Mouse (Mus musculus): ENCODE measurements around the gene Heatr4. TPM values are rescaled to one million over a fixed set of nuclear protein-coding genes. Genes with fewer than 3 reads are reported as not detected.

The Heatr4 gene
- polyA plus RNA-seq, 1 experiment from 2014 or later, result not detected

DNA sequence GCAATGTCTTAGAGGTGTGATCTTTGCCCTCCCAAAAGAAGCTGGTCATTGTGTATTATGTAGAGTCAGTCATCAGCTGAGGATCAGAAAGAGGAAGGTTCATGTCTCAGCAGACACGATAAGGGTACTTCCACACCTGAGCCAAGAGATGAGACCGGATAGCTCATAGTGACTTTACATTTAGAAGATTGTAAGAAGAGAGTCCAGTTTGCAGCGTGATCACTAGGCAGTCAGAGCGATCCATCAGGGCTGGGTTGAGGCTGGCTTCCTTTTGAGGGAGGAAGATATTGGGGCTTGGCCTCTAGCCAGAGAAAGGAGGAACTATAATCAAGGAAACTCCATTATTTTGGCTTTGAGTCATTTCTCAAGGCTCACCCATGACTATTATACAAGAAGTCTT is 56.9 kb downstream of the Heatr4 start:
- H3K4me2 ChIP-seq (ENCODE audit: low read length), result no peak overlapping the region
- no peaks in the 10 kb centered on the region for H3K9me3 ChIP-seq (ENCODE audit: control insufficient read depth, low read length)
- H3K4me1 ChIP-seq (ENCODE audit: control insufficient read depth, insufficient read depth, low read depth, low read length), result peaks cover 3% of the 10 kb centered on the region; the same call in 1 of the 2 replicates
- H3K36me3 ChIP-seq (ENCODE audit: control insufficient read depth, insufficient read depth, low read length), result no peaks in the 10 kb centered on the region
- no peak overlapping the region for H3K27ac ChIP-seq (ENCODE audit: low read depth, low read length)
- no peak for ATAC-seq
- H3K9ac ChIP-seq (ENCODE audit: low read depth, low read length), result no peak overlapping the region
- H3K27me3 ChIP-seq (replicated peaks; ENCODE audit: control insufficient read depth, insufficient read depth, low read length), result no peaks in the 10 kb centered on the region
- no peak overlapping the region for H3K4me3 ChIP-seq (ENCODE audit: low read length)
- WGBS, result 88% methylated on average over 4 of the region's 4 CpGs

DNA sequence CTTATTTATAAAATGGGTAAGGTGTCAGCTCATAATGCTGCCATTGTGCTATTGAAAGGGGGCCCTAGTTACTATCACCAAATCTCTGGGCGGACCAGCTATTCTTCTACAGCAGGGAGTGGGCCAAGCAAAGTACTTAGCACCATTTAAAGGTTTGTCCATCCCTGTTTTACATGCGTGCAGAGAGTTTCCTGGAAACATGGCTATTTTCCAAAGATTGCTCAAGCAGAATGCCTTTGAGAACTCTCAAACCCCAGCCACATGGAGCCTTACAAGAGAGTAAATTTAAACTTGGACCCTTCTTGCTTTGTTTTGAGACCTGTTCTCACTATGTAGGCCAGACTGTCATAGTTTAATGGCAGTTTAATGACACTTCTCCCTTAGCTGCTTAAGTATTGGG is 58.6 kb downstream of the Heatr4 start:
- ATAC-seq, result no peak
- no peaks in the 10 kb centered on the region for H3K27me3 ChIP-seq (replicated peaks; ENCODE audit: control insufficient read depth, insufficient read depth, low read length)
- 75% methylated on average over 2 of the region's 2 CpGs for WGBS
- H3K4me3 ChIP-seq (ENCODE audit: low read length), result no peak overlapping the region
- no peaks in the 10 kb centered on the region for H3K9me3 ChIP-seq (ENCODE audit: control insufficient read depth, low read length)
- peaks cover 6% of the 10 kb centered on the region for H3K4me1 ChIP-seq (ENCODE audit: control insufficient read depth, insufficient read depth, low read depth, low read length)
- no peak overlapping the region for H3K4me2 ChIP-seq (ENCODE audit: low read length)
- H3K9ac ChIP-seq (ENCODE audit: low read depth, low read length), result no peak overlapping the region
- H3K27ac ChIP-seq (ENCODE audit: low read depth, low read length), result no peak overlapping the region
- H3K36me3 ChIP-seq (ENCODE audit: control insufficient read depth, insufficient read depth, low read length), result no peaks in the 10 kb centered on the region

DNA sequence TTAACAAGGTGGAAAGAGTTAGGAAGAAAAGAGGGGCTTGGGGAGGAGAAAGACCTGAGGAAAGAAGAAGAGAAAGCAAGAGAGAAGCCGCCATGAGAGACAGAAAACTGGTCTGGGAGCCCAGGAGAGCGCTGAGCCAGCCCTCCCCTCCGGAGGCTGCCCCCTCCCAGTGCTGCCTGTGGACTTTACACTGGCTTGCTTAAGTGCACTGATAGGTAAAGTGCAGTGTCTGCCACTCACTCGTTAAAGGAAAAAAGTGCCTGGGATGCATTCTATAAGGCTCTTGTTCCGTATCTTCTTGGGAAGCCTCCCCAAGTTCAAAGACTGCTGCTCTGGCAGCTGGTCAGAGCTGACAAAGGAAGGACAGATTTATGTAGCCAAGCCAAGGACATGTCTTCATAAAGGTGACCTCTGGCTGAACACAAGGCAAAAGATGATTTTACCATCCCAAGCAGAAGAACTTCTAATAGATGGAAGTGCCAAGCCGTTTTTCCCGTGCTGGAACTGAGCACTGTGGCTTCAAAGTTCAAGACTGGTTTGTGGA is 59.4 kb downstream of the Heatr4 start:
- no peak overlapping the region for H3K9ac ChIP-seq (ENCODE audit: low read depth, low read length)
- peaks cover 12% of the 10 kb centered on the region for H3K4me1 ChIP-seq (ENCODE audit: control insufficient read depth, insufficient read depth, low read depth, low read length)
- H3K27ac ChIP-seq (ENCODE audit: low read depth, low read length), result no peak overlapping the region

DNA sequence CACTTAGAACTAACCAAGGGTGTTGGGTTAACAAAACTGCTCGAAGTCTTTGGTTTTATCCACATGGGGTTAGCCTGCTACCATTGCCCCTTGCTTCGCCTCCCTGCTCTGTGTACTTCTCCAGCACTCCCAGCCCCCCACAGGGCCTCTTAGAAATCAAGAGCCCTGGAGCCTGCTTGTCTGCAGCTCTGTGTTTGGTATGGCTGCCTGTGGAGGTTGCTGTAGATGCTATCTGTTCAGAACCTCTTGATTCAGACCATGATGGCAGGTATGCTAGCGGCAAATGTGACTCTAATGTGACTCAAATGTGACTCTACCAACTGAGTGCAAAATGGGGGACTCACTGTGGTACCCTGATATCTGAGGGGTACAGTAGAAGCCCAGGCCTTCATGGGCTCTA is 60.3 kb downstream of the Heatr4 start:
- Histone ChIP-seq H3K27ac (ENCODE audit: low read depth, low read length) (no peak overlapping the region), H3K9me3 (ENCODE audit: control insufficient read depth, low read length) (no peaks in the 10 kb centered on the region), H3K27me3 (replicated peaks; ENCODE audit: control insufficient read depth, insufficient read depth, low read length) (no peaks in the 10 kb centered on the region), H3K9ac (ENCODE audit: low read depth, low read length) (no peak overlapping the region), H3K4me1 (ENCODE audit: control insufficient read depth, insufficient read depth, low read depth, low read length) (peaks cover 18% of the 10 kb centered on the region), H3K36me3 (ENCODE audit: control insufficient read depth, insufficient read depth, low read length) (no peaks in the 10 kb centered on the region), H3K4me3 (ENCODE audit: low read length) (no peak overlapping the region), H3K4me2 (ENCODE audit: low read length) (no peak overlapping the region)
- 64% methylated on average over 3 of the region's 3 CpGs for WGBS
- no peak for ATAC-seq

More for the DNA sequence above, 59.4 kb downstream of the Heatr4 start:
- H3K4me3 ChIP-seq (ENCODE audit: low read length), result no peak overlapping the region
- no peaks in the 10 kb centered on the region for H3K9me3 ChIP-seq (ENCODE audit: control insufficient read depth, low read length)
- no peak for ATAC-seq
- no peaks in the 10 kb centered on the region for H3K27me3 ChIP-seq (replicated peaks; ENCODE audit: control insufficient read depth, insufficient read depth, low read length)
- 68% methylated on average over 7 of the region's 7 CpGs for WGBS
- H3K4me2 ChIP-seq (ENCODE audit: low read length), result no peak overlapping the region
- no peaks in the 10 kb centered on the region for H3K36me3 ChIP-seq (ENCODE audit: control insufficient read depth, insufficient read depth, low read length)

DNA sequence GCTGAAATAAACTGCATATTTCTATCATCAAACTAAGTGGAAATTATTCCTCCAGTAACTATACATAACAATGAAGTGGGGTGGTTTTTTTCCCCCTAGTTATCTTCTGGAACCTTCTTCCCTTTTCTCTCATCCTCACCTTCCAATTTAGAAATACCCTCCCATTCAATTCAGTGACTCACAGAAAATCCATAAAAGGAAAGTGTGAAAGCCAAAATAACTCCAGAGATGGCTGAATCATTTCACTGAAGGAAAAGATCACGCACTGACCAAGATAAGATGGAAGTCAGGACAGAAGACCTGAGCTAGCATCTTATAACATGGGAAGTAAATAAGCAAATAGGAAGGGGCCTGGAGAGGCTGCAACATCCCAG is 61.2 kb downstream of the Heatr4 start:
- Histone ChIP-seq H3K4me3 (ENCODE audit: low read length) (no peak overlapping the region), H3K27me3 (replicated peaks; ENCODE audit: control insufficient read depth, insufficient read depth, low read length) (no peaks in the 10 kb centered on the region), H3K4me2 (ENCODE audit: low read length) (no peak overlapping the region), H3K9ac (ENCODE audit: low read depth, low read length) (no peak overlapping the region), H3K36me3 (ENCODE audit: control insufficient read depth, insufficient read depth, low read length) (no peaks in the 10 kb centered on the region), H3K4me1 (ENCODE audit: control insufficient read depth, insufficient read depth, low read depth, low read length) (peaks cover 19% of the 10 kb centered on the region), H3K9me3 (ENCODE audit: control insufficient read depth, low read length) (no peaks in the 10 kb centered on the region), H3K27ac (ENCODE audit: low read depth, low read length) (no peak overlapping the region)
- WGBS, result 88% methylated on average over 1 of the region's 1 CpGs
- no peak for ATAC-seq

DNA sequence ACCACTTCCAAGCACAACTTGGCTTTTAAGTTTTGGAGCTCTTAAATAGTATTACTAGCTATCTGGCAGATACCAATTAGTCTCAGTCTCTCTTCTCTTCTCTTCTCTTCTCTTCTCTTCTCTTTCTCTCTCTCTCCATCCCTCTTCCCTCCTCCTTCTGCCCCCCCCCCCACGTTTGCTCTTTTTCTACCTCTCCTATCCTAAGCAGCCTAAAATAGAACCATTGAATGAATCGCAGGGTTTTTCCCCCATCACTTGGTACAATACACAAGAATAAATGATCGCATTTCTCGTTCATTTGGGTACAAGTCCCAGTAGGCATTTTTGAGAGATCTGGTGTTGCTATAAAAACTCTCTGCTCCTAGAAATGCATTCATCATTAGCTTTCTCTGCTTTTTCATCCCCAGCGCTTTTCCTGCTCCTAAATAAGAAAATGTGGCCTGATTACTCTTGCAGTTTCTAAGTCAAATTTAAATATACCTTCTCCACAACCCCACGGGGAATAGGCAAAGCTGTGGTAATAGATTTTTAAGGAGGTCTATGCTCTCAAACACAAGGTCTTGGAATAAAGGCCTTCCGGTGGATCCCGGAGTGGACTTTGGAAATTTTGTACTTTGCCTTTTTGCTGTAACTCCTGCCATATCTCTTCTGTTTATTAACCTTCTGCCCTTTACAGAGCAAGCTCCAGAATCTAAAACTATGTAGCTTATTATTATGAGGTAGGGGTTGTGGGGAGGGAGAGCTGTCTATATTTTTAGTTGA is 61.7 kb downstream of the Heatr4 start:
- H3K4me3 ChIP-seq (ENCODE audit: low read length), result peak overlapping the region; percentile 97
- H3K9ac ChIP-seq (ENCODE audit: low read depth, low read length), result peak overlapping the region; percentile 61; the same call in 1 of the 2 replicates
- no peaks in the 10 kb centered on the region for H3K27me3 ChIP-seq (replicated peaks; ENCODE audit: control insufficient read depth, insufficient read depth, low read length)
- peaks cover 19% of the 10 kb centered on the region for H3K4me1 ChIP-seq (ENCODE audit: control insufficient read depth, insufficient read depth, low read depth, low read length)
- 40% methylated on average over 8 of the region's 8 CpGs for WGBS
- H3K27ac ChIP-seq (ENCODE audit: low read depth, low read length), result peak overlapping the region; percentile 48; the same call in 1 of the 2 replicates
- ATAC-seq, result no peak
- H3K36me3 ChIP-seq (ENCODE audit: control insufficient read depth, insufficient read depth, low read length), result no peaks in the 10 kb centered on the region
- H3K9me3 ChIP-seq (ENCODE audit: control insufficient read depth, low read length), result no peaks in the 10 kb centered on the region
- peak overlapping the region; percentile 61 for H3K4me2 ChIP-seq (ENCODE audit: low read length)

DNA sequence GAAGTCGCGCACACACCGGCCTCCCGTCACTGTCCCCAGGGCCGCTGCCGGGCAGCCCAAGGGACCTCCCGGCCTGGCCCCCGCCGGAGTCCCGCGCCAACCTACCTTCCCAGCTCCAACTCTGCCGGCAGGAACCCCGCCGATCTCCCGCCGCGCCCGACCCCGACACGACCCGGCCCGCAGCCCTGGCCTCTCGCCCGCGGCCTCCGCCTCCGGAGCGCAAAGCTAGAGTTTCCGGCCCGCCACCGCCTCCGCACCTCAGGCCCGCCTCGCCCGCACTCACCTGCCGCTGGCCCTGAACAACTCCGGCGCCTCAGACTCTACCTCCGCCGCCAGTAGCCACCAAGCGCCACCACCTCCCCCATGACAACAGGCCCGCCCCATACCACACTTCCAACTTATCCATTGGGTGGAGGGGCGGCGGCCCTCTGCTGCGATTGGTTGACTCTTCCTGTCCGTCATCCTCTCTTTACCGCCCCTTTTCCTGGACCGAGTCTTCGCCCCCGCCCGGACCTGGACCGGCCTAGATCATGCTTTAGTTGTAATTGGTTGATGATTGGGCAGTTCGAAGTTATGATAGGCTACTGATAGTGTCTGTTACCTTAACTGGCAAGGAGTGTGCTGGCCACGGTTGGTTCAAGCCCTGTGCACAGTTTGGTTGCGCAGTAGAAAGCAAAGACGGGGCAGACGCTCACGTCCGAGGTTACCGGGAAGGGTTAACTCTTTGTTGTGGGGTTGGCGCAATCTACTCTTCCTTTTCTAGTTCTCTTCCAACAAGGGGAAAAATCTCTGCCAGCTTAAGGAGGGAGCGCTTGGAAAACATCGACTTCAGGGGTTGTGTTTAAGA is 62.9 kb downstream of the Heatr4 start, which contains the start of gene Numb:
Gene Numb (minus strand): TSS at position 400 of the 847 bp plus-strand sequence.
- Histone ChIP-seq H3K9me3 (ENCODE audit: control insufficient read depth, low read length) (no peaks in the 10 kb centered on the region), H3K27ac (ENCODE audit: low read depth, low read length) (peak within 1 kb of the TSS; percentile 87), H3K9ac (ENCODE audit: low read depth, low read length) (peak within 1 kb of the TSS; percentile 89), H3K4me1 (ENCODE audit: control insufficient read depth, insufficient read depth, low read depth, low read length) (peaks cover 19% of the 10 kb centered on the region), H3K36me3 (ENCODE audit: control insufficient read depth, insufficient read depth, low read length) (no peaks in the 10 kb centered on the region), H3K27me3 (replicated peaks; ENCODE audit: control insufficient read depth, insufficient read depth, low read length) (no peaks in the 10 kb centered on the region), H3K4me2 (ENCODE audit: low read length) (peak within 1 kb of the TSS; percentile 89), H3K4me3 (ENCODE audit: low read length) (peak within 1 kb of the TSS; percentile 97)
- under 1% methylated on average over 49 of the region's 63 CpGs for WGBS
- peak; percentile 100 for ATAC-seq

DNA sequence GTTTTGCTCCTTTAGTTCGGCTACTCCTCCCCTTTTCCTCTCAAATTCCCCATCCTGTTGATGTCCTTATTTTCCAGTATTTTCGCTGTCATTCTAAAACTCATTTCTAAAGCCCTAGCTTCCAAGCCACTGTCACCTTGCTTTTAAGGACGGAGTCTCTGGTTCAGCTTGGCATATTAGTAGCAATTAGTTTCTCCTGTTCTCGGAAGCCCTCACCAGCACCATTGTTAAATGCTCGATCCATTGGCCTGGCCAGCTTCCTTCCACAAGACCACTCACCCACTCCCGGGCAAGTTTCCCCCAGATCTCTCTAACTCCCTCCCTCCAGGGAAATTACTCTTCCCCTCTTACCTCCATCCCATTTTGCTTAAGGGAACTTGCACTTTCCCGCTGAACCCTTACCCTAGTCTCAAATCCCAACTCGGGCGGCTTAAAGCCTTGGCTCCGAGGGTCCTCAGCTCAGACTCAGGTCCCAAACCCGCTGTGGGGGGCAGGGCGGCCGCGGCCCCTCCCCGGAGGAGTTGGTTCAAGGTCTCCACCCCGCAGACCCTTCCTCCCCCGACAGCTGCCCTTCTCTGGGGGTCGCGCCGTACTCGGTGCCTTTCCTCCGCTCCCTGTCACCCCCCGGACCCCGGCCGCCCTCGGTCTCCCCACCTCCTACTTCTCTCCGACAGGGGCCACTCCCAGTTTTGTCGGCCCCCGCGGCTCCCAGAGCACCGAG is 63.8 kb downstream of the Heatr4 start:
- Histone ChIP-seq H3K36me3 (ENCODE audit: control insufficient read depth, insufficient read depth, low read length) (no peaks in the 10 kb centered on the region), H3K4me2 (ENCODE audit: low read length) (peak overlapping the region; percentile 89), H3K27ac (ENCODE audit: low read depth, low read length) (peak overlapping the region; percentile 87), H3K9me3 (ENCODE audit: control insufficient read depth, low read length) (no peaks in the 10 kb centered on the region), H3K4me3 (ENCODE audit: low read length) (peak overlapping the region; percentile 97), H3K4me1 (ENCODE audit: control insufficient read depth, insufficient read depth, low read depth, low read length) (peaks cover 19% of the 10 kb centered on the region), H3K9ac (ENCODE audit: low read depth, low read length) (peak overlapping the region; percentile 89), H3K27me3 (replicated peaks; ENCODE audit: control insufficient read depth, insufficient read depth, low read length) (no peaks in the 10 kb centered on the region)
- 2% methylated on average over 31 of the region's 31 CpGs for WGBS
- no peak for ATAC-seq

Measured in hindbrain, embryonic 16.5 days (tissue).